Mouse (Mus musculus) limb, embryonic 15.5 days (tissue): ENCODE data around the gene Fosl1. TPM values are rescaled to one million over a fixed set of nuclear protein-coding genes. Genes with fewer than 3 reads are reported as not detected.
"Not testable (repeated sequence)": the region's sequence is repeated elsewhere in the genome, so short reads cannot be mapped to it uniquely, and the experiment has no call there.

ENCODE experiments used
- ATAC-seq: fragments of 200-750 bp; cut with Nextera tagmentation; 2 replicates; pipeline ENCODE4 v1.8.0; 2017; ENCODE audit warnings: low read depth, moderate TSS enrichment; ENCODE audit not compliant: insufficient number of reproducible peaks, low FRiP score, low TSS enrichment
- H3K27ac ChIP-seq: fragments of 300-500 bp; sonication (generic); 2 replicates; pipeline ENCODE4 v1.5.1; 2015; ENCODE audit warnings: moderate library complexity, mild to moderate bottlenecking, inconsistent platforms
- H3K27me3 ChIP-seq: fragments of 300-500 bp; sonication (generic); 2 replicates; pipeline ENCODE4 v1.6.1; 2015; ENCODE audit warnings: inconsistent platforms
- H3K36me3 ChIP-seq: fragments of 300-500 bp; sonication (generic); 2 replicates; pipeline ENCODE4 v1.6.1; 2015; ENCODE audit warnings: inconsistent platforms
- H3K4me1 ChIP-seq: fragments of 300-500 bp; sonication (generic); 2 replicates; pipeline ENCODE4 v1.6.1; 2015; ENCODE audit warnings: inconsistent platforms
- H3K4me2 ChIP-seq: fragments of 300-500 bp; sonication (generic); 2 replicates; pipeline ENCODE4 v1.6.1; 2015; ENCODE audit warnings: mild to moderate bottlenecking, inconsistent platforms
- H3K4me3 ChIP-seq: fragments of 300-500 bp; sonication (generic); 2 replicates; pipeline ENCODE4 v1.5.1; 2015; ENCODE audit warnings: mild to moderate bottlenecking, inconsistent platforms
- H3K9ac ChIP-seq: fragments of 300-500 bp; sonication (generic); 2 replicates; pipeline ENCODE4 v1.6.1; 2015; ENCODE audit warnings: inconsistent platforms
- H3K9me3 ChIP-seq: fragments of 300-500 bp; sonication (generic); 2 replicates; pipeline ENCODE4 v1.6.1; 2016; ENCODE audit warnings: inconsistent platforms
- WGBS: fragments of 180-500 bp; shearing (Covaris S2); methylation state at CpG from one replicate; pipeline ENCODE4 v1.1.7; 2015; 5-methylcytosine and 5-hydroxymethylcytosine counted together
- polyA plus RNA-seq: library from polyadenylated mRNA; unstranded; fragments of >200 nt; fragmentation: Nextera tagmentation; extraction: Ambion mirVana; gene quantifications from 2 replicates; pipeline ENCODE4 v1.2.1, GENCODE M21; 2015

Gene Fosl1
- polyA plus RNA-seq, 1 experiment from 2014 or later = not detected

GRCm38 (mm10) chr19:5488878-5489571, 41.7 kb downstream of the Fosl1 start:
- Histone ChIP-seq H3K9me3 (no peaks in the 10 kb centered on the region), H3K27ac (peak overlapping the region; percentile 97), H3K36me3 (peaks cover 38% of the 10 kb centered on the region), H3K4me2 (peak overlapping the region; percentile 70), H3K4me3 (peak overlapping the region; percentile 50), H3K27me3 (no peaks in the 10 kb centered on the region), H3K4me1 (peaks cover 44% of the 10 kb centered on the region), H3K9ac (peak overlapping the region; percentile 21; the same call in 1 of the 2 replicates)
- peak; percentile 84 for ATAC-seq
- under 1% methylated on average over 26 of the region's 26 CpGs for WGBS

GRCm38 (mm10) chr19:5489721-5490120, 42.4 kb downstream of the Fosl1 start:
- not testable (repeated sequence) for H3K27me3 ChIP-seq, ATAC-seq, H3K9me3 ChIP-seq, H3K9ac ChIP-seq
- Histone ChIP-seq H3K27ac (peak overlapping the region; percentile 99), H3K4me3 (peak overlapping the region; percentile 99), H3K4me2 (peak overlapping the region; percentile 70), H3K4me1 (peaks cover 44% of the 10 kb centered on the region), H3K36me3 (peaks cover 38% of the 10 kb centered on the region)
- WGBS = 38% methylated on average over 10 of the region's 10 CpGs

GRCm38 (mm10) chr19:5490313-5490897, 43.1 kb downstream of the Fosl1 start, which contains the start of gene Cfl1:
Gene Cfl1, plus strand, starts transcription at chr19:5490455.
- no peaks in the 10 kb centered on the region for H3K9me3 ChIP-seq
- peaks cover 44% of the 10 kb centered on the region for H3K4me1 ChIP-seq
- WGBS = under 1% methylated on average over 62 of the region's 62 CpGs
- H3K27me3 ChIP-seq = no peaks in the 10 kb centered on the region
- peak within 1 kb of the TSS; percentile 70 for H3K4me2 ChIP-seq
- H3K36me3 ChIP-seq = peaks cover 35% of the 10 kb centered on the region
- peak within 1 kb of the TSS; percentile 99 for H3K27ac ChIP-seq
- H3K4me3 ChIP-seq = peak within 1 kb of the TSS; percentile 99
- peak; percentile 75 for ATAC-seq
- H3K9ac ChIP-seq = peak within 1 kb of the TSS; percentile 87

GRCm38 (mm10) chr19:5490898-5491708, 43.8 kb downstream of the Fosl1 start:
- peak overlapping the region; percentile 63 for H3K4me2 ChIP-seq
- no peaks in the 10 kb centered on the region for H3K27me3 ChIP-seq
- 0 out of 2 replicates have a peak, but pooled peaks have one; percentile 13 for ATAC-seq
- peak overlapping the region; percentile 99 for H3K27ac ChIP-seq
- H3K36me3 ChIP-seq = peaks cover 35% of the 10 kb centered on the region
- peak overlapping the region; percentile 87 for H3K9ac ChIP-seq
- no peaks in the 10 kb centered on the region for H3K9me3 ChIP-seq
- WGBS = under 1% methylated on average over 59 of the region's 59 CpGs
- H3K4me3 ChIP-seq = peak overlapping the region; percentile 99
- peaks cover 39% of the 10 kb centered on the region for H3K4me1 ChIP-seq

- Histone ChIP-seq H3K4me1 (peaks cover 24% of the 10 kb centered on the region), H3K27me3 (no peaks in the 10 kb centered on the region), H3K4me3 (no peak overlapping the region), H3K36me3 (peaks cover 48% of the 10 kb centered on the region), H3K4me2 (no peak overlapping the region), H3K9me3 (no peaks in the 10 kb centered on the region), H3K9ac (no peak overlapping the region), H3K27ac (no peak overlapping the region)
- no peak for ATAC-seq
- 82% methylated on average over 4 of the region's 4 CpGs for WGBS
Observed at GRCm38 (mm10) chr19:5492641-5493040, 45.3 kb downstream of the Fosl1 start.

- WGBS = 68% methylated on average over 9 of the region's 9 CpGs
- not testable (repeated sequence) for H3K4me3 ChIP-seq, H3K9me3 ChIP-seq, H3K27me3 ChIP-seq, H3K4me2 ChIP-seq, ATAC-seq, H3K9ac ChIP-seq, H3K27ac ChIP-seq
- Histone ChIP-seq H3K4me1 (peaks cover 24% of the 10 kb centered on the region), H3K36me3 (peaks cover 49% of the 10 kb centered on the region)
Observed at GRCm38 (mm10) chr19:5493301-5493721, 46.0 kb downstream of the Fosl1 start.

- H3K9ac ChIP-seq = no peak overlapping the region
- no peak overlapping the region for H3K4me3 ChIP-seq
- ATAC-seq = no peak
- 79% methylated on average over 3 of the region's 3 CpGs for WGBS
- H3K9me3 ChIP-seq = no peaks in the 10 kb centered on the region
- H3K27ac ChIP-seq = no peak overlapping the region
- peaks cover 17% of the 10 kb centered on the region for H3K4me1 ChIP-seq
- H3K36me3 ChIP-seq = peaks cover 49% of the 10 kb centered on the region
- H3K27me3 ChIP-seq = no peaks in the 10 kb centered on the region
- H3K4me2 ChIP-seq = no peak overlapping the region
Observed at GRCm38 (mm10) chr19:5494314-5494713, 47.0 kb downstream of the Fosl1 start.

- Histone ChIP-seq H3K36me3 (peaks cover 49% of the 10 kb centered on the region), H3K27me3 (no peaks in the 10 kb centered on the region), H3K4me2 (no peak overlapping the region), H3K4me1 (peaks cover 10% of the 10 kb centered on the region), H3K9me3 (no peaks in the 10 kb centered on the region), H3K4me3 (no peak overlapping the region), H3K27ac (no peak overlapping the region; the same call in 1 of the 2 replicates), H3K9ac (no peak overlapping the region)
- WGBS = 79% methylated on average over 12 of the region's 12 CpGs
- no peak for ATAC-seq
Observed at GRCm38 (mm10) chr19:5495353-5496051, 48.2 kb downstream of the Fosl1 start.

GRCm38 (mm10) chr19:5496052-5496370, 48.7 kb downstream of the Fosl1 start:
- 85% methylated on average over 16 of the region's 16 CpGs for WGBS
- Histone ChIP-seq H3K4me3 (no peak overlapping the region), H3K4me2 (no peak overlapping the region), H3K9me3 (no peaks in the 10 kb centered on the region), H3K9ac (no peak overlapping the region), H3K4me1 (peaks cover 10% of the 10 kb centered on the region), H3K36me3 (peaks cover 49% of the 10 kb centered on the region), H3K27me3 (no peaks in the 10 kb centered on the region), H3K27ac (no peak overlapping the region)
- no peak for ATAC-seq

- no peaks in the 10 kb centered on the region for H3K27me3 ChIP-seq
- H3K4me3 ChIP-seq = no peak overlapping the region
- no peak for ATAC-seq
- no peaks in the 10 kb centered on the region for H3K9me3 ChIP-seq
- no peak overlapping the region for H3K9ac ChIP-seq
- peaks cover 24% of the 10 kb centered on the region for H3K36me3 ChIP-seq
- H3K27ac ChIP-seq = no peak overlapping the region
- no peak overlapping the region for H3K4me2 ChIP-seq
- H3K4me1 ChIP-seq = no peaks in the 10 kb centered on the region
- 89% methylated on average over 2 of the region's 2 CpGs for WGBS
Observed at GRCm38 (mm10) chr19:5500330-5500875, 53.1 kb downstream of the Fosl1 start.

- no peak within 1 kb of the TSS for H3K9ac ChIP-seq
- no peaks in the 10 kb centered on the region; the same call in 1 of the 2 replicates for H3K36me3 ChIP-seq
- H3K27ac ChIP-seq = no peak within 1 kb of the TSS
- no peaks in the 10 kb centered on the region for H3K9me3 ChIP-seq
- WGBS = 51% methylated on average over 17 of the region's 17 CpGs
- no peak for ATAC-seq
- no peaks in the 10 kb centered on the region for H3K4me1 ChIP-seq
- H3K27me3 ChIP-seq = no peaks in the 10 kb centered on the region
- no peak within 1 kb of the TSS for H3K4me3 ChIP-seq
- no peak within 1 kb of the TSS for H3K4me2 ChIP-seq
Observed at GRCm38 (mm10) chr19:5503687-5504086, 56.3 kb downstream of the Fosl1 start, which contains the start of gene 1700020D05Rik. Gene 1700020D05Rik, minus strand, starts transcription at chr19:5503787.
